Mouse (Mus musculus): Measurements from ENCODE around the gene Ccnd2. TPM values are rescaled to one million over a fixed set of nuclear protein-coding genes. Genes with fewer than 3 reads are reported as not detected.

The Ccnd2 gene
- 922 and 986 TPM in 2 replicates for polyA plus RNA-seq (2015; fragmentation: Nextera tagmentation; extraction: Ambion mirVana)

- ATAC-seq (ENCODE audit: insufficient read depth, low FRiP score, low read depth): peak; percentile 78
- under 1% methylated on average over 40 of the region's 40 CpGs for WGBS
- no peaks in the 10 kb centered on the region for H3K9me3 ChIP-seq
- peak within 1 kb of the TSS; percentile 16; the same call in 1 of the 2 replicates for H3K9ac ChIP-seq
- no peaks in the 10 kb centered on the region for H3K36me3 ChIP-seq
- peaks cover 35% of the 10 kb centered on the region for H3K4me1 ChIP-seq
- H3K4me3 ChIP-seq (replicated peaks): peak within 1 kb of the TSS; percentile 82
- peak within 1 kb of the TSS; percentile 91 for H3K4me2 ChIP-seq
- H3K27ac ChIP-seq: peak within 1 kb of the TSS; percentile 90
- no peaks in the 10 kb centered on the region for H3K27me3 ChIP-seq (replicated peaks)
Observed at GRCm38 (mm10) chr6:127152106-127152951, at the start of gene Ccnd2. TSS of gene Ccnd2 (minus strand) at chr6:127152193.

- Histone ChIP-seq H3K4me1 (no peaks in the 10 kb centered on the region), H3K4me3 (replicated peaks) (no peak overlapping the region), H3K9ac (no peak overlapping the region), H3K36me3 (no peaks in the 10 kb centered on the region), H3K4me2 (no peak overlapping the region), H3K27ac (no peak overlapping the region), H3K27me3 (replicated peaks) (no peaks in the 10 kb centered on the region), H3K9me3 (no peaks in the 10 kb centered on the region)
- WGBS: 84% methylated on average over 2 of the region's 2 CpGs
- no peak for ATAC-seq (ENCODE audit: insufficient read depth, low FRiP score, low read depth)
Observed at GRCm38 (mm10) chr6:127196985-127197384, 45.0 kb upstream of the Ccnd2 start.

DNA sequence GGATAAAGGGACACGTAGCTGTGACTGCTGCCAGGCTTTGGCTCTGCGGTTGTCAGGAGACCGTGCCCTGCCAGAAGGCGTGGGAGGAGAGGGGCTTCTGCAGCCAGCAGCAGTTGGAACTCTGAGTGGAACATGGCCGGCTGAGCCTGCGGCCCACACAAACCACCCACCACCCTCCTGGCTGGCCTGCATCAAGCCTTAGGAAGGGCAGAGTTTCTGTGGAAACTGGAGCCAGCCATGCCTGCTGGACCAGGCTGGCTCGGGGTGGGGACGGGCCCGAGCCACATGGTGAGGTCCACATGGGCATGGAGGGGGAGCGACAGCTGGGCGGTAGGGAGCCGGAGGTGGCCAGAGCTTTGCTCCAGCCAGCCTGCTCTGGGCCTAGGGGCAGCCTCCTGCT lies 29.3 kb upstream of the Ccnd2 start:
- no peak overlapping the region for H3K27ac ChIP-seq
- H3K4me3 ChIP-seq (replicated peaks): no peak overlapping the region
- H3K4me1 ChIP-seq: peaks cover 7% of the 10 kb centered on the region; the same call in 1 of the 2 replicates
- no peak for ATAC-seq (ENCODE audit: insufficient read depth, low FRiP score, low read depth)
- H3K9ac ChIP-seq: no peak overlapping the region
- WGBS: 63% methylated on average over 12 of the region's 12 CpGs
- H3K27me3 ChIP-seq (replicated peaks): no peaks in the 10 kb centered on the region
- H3K9me3 ChIP-seq: no peaks in the 10 kb centered on the region
- H3K4me2 ChIP-seq: no peak overlapping the region
- no peaks in the 10 kb centered on the region for H3K36me3 ChIP-seq

DNA sequence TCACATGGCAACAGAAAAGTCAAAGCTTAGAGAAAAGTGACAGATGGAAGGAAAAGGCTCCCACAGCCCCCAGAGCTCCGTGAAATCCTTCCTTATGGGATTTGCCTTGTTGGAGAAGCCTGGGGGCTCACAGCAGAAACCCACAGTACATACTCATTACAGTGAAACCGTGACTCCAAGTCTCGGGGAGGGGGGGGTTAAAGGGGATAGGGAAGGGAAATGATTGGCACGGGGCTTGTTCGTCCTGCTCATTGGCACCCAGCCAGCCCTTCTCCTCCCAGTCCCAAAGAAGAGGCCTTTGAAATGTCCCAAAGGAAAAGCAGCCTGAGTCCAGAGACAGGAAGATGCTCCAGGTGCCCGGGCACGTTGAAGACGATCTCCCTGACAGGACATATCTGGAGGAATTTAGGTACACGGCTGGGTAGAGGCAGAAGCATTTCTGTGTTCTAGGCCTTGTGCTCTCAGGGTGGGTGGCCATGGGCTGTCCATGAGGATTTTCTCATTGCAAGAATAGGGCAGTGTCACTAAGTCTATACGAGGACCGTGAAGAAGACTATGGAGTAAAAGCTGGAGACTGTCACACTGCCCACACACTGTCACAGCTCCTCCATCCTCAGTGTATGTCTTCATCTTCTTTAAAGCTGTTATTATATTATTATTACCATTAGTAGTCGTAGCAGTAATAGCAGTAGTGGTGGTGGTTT lies 27.2 kb upstream of the Ccnd2 start:
- no peak overlapping the region for H3K9ac ChIP-seq
- H3K36me3 ChIP-seq: no peaks in the 10 kb centered on the region
- no peak for ATAC-seq (ENCODE audit: insufficient read depth, low FRiP score, low read depth)
- 57% methylated on average over 12 of the region's 12 CpGs for WGBS
- H3K9me3 ChIP-seq: no peaks in the 10 kb centered on the region
- no peak overlapping the region for H3K4me2 ChIP-seq
- H3K27me3 ChIP-seq (replicated peaks): no peaks in the 10 kb centered on the region
- peaks cover 7% of the 10 kb centered on the region; the same call in 1 of the 2 replicates for H3K4me1 ChIP-seq
- no peak overlapping the region for H3K4me3 ChIP-seq (replicated peaks)
- H3K27ac ChIP-seq: no peak overlapping the region

DNA sequence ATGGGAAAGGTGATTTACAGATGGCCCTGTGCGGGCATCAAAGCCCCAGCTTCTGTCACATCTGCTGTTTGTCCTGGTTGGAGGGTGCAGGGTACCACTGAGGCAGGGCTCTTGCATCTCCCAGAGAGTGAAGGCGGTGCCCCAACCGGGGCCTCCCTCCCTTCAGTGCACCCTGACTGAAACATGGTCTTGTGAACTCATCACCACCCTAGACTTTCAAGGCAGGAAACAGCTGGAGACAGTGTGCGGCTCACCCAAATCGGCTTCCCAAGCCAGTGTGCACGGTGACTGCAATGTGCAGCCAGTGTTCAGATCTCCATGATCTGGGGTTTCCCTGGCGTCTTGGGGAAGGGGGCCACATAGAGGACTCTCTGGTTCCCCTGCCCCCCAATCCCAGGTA lies 26.0 kb upstream of the Ccnd2 start:
- 48% methylated on average over 7 of the region's 7 CpGs for WGBS
- H3K9ac ChIP-seq: no peak overlapping the region
- no peaks in the 10 kb centered on the region for H3K27me3 ChIP-seq (replicated peaks)
- peaks cover 7% of the 10 kb centered on the region; the same call in 1 of the 2 replicates for H3K4me1 ChIP-seq
- no peaks in the 10 kb centered on the region for H3K9me3 ChIP-seq
- H3K36me3 ChIP-seq: no peaks in the 10 kb centered on the region
- H3K4me3 ChIP-seq (replicated peaks): no peak overlapping the region
- H3K27ac ChIP-seq: peak overlapping the region; percentile 57; the same call in 1 of the 2 replicates
- no peak overlapping the region for H3K4me2 ChIP-seq
- peak; percentile 31; the same call in 1 of the 2 replicates for ATAC-seq (ENCODE audit: insufficient read depth, low FRiP score, low read depth)

DNA sequence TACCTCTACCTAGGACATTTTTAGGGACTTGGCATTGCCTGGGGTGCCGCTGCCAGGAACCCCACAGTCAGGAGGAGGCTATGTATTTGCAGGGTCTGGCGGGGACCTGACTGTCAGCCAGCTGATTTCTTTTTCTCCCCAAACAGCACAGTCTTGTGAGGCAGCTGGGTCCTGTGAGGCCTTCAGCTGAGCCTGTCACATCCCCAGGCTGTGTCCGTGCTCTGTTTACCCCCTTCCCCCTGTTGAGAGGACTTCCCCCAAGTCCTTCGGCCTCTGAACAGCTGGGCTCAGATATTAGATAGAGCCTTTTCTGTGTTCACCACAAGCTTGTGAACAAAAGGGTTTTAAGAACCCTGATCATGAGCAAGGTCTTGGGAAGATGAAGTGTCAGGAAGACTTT lies 25.4 kb upstream of the Ccnd2 start:
- H3K9me3 ChIP-seq: no peaks in the 10 kb centered on the region
- H3K9ac ChIP-seq: no peak overlapping the region
- 27% methylated on average over 4 of the region's 4 CpGs for WGBS
- H3K27ac ChIP-seq: peak overlapping the region; percentile 57; the same call in 1 of the 2 replicates
- H3K4me1 ChIP-seq: peaks cover 7% of the 10 kb centered on the region; the same call in 1 of the 2 replicates
- H3K27me3 ChIP-seq (replicated peaks): no peaks in the 10 kb centered on the region
- no peak overlapping the region for H3K4me3 ChIP-seq (replicated peaks)
- H3K4me2 ChIP-seq: no peak overlapping the region
- ATAC-seq (ENCODE audit: insufficient read depth, low FRiP score, low read depth): peak; percentile 50; the same call in 1 of the 2 replicates
- H3K36me3 ChIP-seq: no peaks in the 10 kb centered on the region

GRCm38 (mm10) chr6:127172461-127172860 lies 20.5 kb upstream of the Ccnd2 start:
- H3K27ac ChIP-seq: no peak overlapping the region
- 85% methylated on average over 11 of the region's 11 CpGs for WGBS
- no peaks in the 10 kb centered on the region for H3K36me3 ChIP-seq
- H3K4me2 ChIP-seq: no peak overlapping the region
- H3K9me3 ChIP-seq: no peaks in the 10 kb centered on the region
- H3K4me1 ChIP-seq: 0 out of 2 replicates have a peak, but pooled peaks cover under 1% of the 10 kb centered on the region
- no peak overlapping the region for H3K4me3 ChIP-seq (replicated peaks)
- no peak overlapping the region for H3K9ac ChIP-seq
- ATAC-seq (ENCODE audit: insufficient read depth, low FRiP score, low read depth): no peak
- H3K27me3 ChIP-seq (replicated peaks): no peaks in the 10 kb centered on the region

DNA sequence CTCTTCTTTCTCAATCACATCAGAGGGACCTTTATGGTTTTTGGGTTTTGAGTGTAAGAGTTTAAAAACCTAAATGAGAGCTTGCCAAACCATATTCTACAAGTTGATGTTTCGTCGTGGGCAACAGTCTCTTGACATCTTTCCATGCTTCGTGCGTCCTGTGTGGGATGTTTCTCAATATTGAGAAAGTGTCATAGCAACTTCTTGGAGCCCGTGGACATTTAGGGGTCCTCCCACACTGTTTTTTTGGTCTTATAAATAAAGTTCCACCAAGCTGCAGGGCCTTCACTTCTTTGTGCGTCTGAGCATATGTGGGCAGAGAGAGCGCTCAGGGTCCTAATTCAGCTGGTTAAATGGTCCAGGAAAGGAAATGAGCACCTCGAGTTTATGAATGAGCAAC lies 18.7 kb upstream of the Ccnd2 start:
- H3K4me3 ChIP-seq (replicated peaks): no peak overlapping the region
- no peak for ATAC-seq (ENCODE audit: insufficient read depth, low FRiP score, low read depth)
- 83% methylated on average over 8 of the region's 8 CpGs for WGBS

DNA sequence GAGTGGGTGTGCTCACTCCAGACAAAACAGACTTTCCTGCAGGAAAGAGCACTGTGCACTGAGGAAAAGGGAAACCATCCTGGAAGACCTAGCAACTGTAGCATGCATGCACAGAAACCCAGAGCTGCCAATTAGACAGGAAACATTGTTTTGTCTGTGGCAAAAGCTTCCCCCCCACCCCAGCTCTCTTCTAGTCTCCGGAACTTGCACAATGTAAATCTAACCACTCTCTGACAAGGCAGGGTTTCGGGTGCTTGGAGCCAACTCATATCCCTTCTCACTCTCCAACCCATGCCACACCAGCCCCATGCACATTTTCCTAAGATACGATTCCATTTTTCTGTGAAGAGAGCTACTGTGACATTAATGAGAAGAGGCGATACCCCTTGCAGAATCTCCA lies 13.7 kb upstream of the Ccnd2 start:
- Histone ChIP-seq H3K4me3 (replicated peaks) (no peak overlapping the region), H3K9me3 (no peaks in the 10 kb centered on the region), H3K4me2 (no peak overlapping the region), H3K27me3 (replicated peaks) (no peaks in the 10 kb centered on the region), H3K27ac (no peak overlapping the region), H3K9ac (no peak overlapping the region), H3K4me1 (no peaks in the 10 kb centered on the region; the same call in 1 of the 2 replicates), H3K36me3 (no peaks in the 10 kb centered on the region)
- ATAC-seq (ENCODE audit: insufficient read depth, low FRiP score, low read depth): no peak
- 61% methylated on average over 4 of the region's 4 CpGs for WGBS

More for the DNA sequence above, 18.7 kb upstream of the Ccnd2 start:
- no peak overlapping the region for H3K27ac ChIP-seq
- no peaks in the 10 kb centered on the region for H3K9me3 ChIP-seq
- no peak overlapping the region for H3K4me2 ChIP-seq
- H3K27me3 ChIP-seq (replicated peaks): no peaks in the 10 kb centered on the region
- no peaks in the 10 kb centered on the region for H3K36me3 ChIP-seq
- no peak overlapping the region for H3K9ac ChIP-seq
- H3K4me1 ChIP-seq: no peaks in the 10 kb centered on the region

DNA sequence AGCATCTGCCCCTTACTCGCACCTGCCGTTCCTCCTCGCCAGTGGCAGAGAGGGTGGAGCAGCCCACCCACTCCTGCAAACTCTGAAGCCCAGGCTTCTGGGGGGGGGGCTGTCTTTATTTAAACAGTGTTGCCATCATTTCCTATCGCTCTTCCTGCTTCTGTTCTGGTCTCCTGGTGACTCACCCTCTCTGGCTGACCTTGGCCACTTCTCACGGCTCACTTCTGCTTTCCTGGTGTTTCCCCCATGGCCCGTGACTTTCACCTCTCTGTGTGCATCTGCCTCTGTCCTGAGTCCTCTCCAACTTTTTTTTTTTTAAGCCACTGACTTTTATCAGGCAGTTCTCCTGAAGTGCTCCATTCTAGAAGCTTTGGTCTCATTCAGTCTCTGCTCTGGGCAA lies 10.8 kb upstream of the Ccnd2 start:
- 13% methylated on average over 6 of the region's 6 CpGs for WGBS
- ATAC-seq (ENCODE audit: insufficient read depth, low FRiP score, low read depth): peak; percentile 71; the same call in 1 of the 2 replicates

DNA sequence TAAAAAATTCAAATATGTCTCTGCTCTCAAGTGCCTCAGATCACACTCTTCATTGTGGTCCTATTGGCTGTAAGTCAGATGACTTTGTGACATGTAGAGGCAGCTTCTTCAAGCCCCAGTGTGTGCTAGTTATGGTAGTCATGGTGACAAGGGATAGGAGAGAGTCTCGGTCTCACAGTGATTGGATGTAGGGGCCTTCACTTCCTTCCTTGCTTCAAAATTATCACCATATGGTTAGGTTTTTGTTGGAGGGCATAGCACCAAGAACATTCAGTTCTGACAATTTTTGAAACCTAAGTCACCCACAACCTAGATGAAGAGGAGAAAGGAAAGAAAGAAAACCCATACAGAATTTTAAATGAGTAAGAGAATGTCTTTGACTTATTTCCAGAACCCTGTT lies 5.3 kb upstream of the Ccnd2 start:
- no peak for ATAC-seq (ENCODE audit: insufficient read depth, low FRiP score, low read depth)
- Histone ChIP-seq H3K4me3 (replicated peaks) (no peak overlapping the region), H3K36me3 (no peaks in the 10 kb centered on the region), H3K27me3 (replicated peaks) (0 out of 2 replicates have a peak, but pooled peaks cover 4% of the 10 kb centered on the region), H3K4me2 (no peak overlapping the region), H3K9me3 (no peaks in the 10 kb centered on the region), H3K4me1 (peaks cover 16% of the 10 kb centered on the region), H3K27ac (no peak overlapping the region), H3K9ac (no peak overlapping the region)
- 66% methylated on average over 1 of the region's 1 CpGs for WGBS

More for the DNA sequence above, 10.8 kb upstream of the Ccnd2 start:
- H3K27ac ChIP-seq: no peak overlapping the region
- no peak overlapping the region for H3K4me3 ChIP-seq (replicated peaks)
- 0 out of 2 replicates have a peak, but pooled peaks cover under 1% of the 10 kb centered on the region for H3K27me3 ChIP-seq (replicated peaks)
- no peaks in the 10 kb centered on the region for H3K9me3 ChIP-seq
- H3K36me3 ChIP-seq: no peaks in the 10 kb centered on the region
- H3K4me2 ChIP-seq: no peak overlapping the region
- no peak overlapping the region for H3K9ac ChIP-seq
- no peaks in the 10 kb centered on the region; the same call in 1 of the 2 replicates for H3K4me1 ChIP-seq
